Mouse (Mus musculus) urinary bladder, postnatal 36 days (tissue): ENCODE data around the gene Hdhd3.
"Not testable (repeated sequence)": the region's sequence is repeated elsewhere in the genome, so short reads cannot be mapped to it uniquely, and the experiment has no call there.

Experiments
- DNase-seq, 2 experiments: peaks; one replicate each; pipeline ENCODE4 v3.0.0; 2022; ENCODE audit warnings: low spot score in 2 of 2, mixed read lengths in 1 of 2

Gene Hdhd3

DNA sequence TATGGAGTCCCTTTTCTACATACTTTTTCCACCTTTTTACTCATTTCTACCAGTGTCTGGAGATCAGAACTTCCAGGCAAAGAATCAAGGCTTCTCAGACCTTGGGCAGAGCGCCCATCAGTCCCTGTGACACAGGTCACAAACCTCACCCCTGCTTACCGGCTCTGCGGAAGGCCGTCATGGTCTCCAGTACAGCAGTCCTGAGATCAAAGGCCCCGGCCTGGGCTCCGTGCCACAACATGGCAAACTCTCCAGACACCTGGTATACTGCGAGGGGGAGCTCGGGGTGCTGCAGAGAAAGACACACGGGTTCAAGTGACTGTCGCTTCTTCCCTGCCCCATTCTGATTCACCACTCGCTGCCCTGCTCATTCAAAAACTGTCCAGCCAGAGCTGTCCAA lies 6.7 kb upstream of the Hdhd3 start:
- DNase-seq: no peak

DNA sequence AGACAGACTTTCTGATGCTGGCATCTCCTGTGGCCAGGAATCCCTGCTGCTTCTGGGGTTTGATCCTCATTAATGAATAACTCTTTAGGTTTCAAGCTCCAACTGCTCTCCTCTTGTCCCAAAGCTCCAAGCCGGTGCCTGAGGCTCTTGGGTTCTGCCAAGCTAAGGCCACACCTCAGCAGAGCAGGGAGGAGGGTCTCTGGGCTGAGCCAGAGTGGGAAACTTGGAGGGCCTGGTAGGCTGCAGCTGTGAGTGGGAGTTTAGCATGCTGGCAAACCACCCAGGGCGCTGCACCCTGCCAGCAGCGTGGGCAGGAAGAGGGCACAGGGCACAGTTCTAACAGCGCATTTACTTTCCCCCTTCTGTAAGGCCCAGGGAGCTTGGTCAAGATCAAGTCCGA lies 5.6 kb upstream of the Hdhd3 start:
- no peak for DNase-seq

DNA sequence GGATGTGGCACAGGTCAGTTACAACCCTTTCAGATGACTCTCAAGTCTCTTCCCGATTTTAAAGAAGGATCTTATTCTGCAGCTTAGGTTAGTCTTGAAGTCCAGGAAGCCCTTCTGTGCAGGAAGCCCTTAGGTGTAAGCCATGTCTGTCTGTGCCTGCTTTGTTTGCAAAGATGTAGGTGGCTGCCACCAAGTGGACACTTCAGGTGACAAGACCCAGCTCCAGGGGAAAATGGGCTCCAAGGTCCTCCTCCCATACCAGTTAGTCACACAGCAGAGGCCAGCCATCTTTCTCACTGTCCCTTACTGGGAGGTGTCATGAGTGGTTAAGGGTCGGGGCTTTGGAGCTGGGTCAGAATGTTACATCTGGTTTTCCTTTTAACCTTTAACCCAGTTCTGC lies 3.5 kb upstream of the Hdhd3 start:
- DNase-seq: no peak

GRCm38 (mm10) chr4:62505991-62506390 lies 2.7 kb upstream of the Hdhd3 start:
- DNase-seq: no peak

- no peak for DNase-seq
These were observed 298 bp downstream of the Hdhd3 start for GRCm38 (mm10) chr4:62502969-62503368.

DNA sequence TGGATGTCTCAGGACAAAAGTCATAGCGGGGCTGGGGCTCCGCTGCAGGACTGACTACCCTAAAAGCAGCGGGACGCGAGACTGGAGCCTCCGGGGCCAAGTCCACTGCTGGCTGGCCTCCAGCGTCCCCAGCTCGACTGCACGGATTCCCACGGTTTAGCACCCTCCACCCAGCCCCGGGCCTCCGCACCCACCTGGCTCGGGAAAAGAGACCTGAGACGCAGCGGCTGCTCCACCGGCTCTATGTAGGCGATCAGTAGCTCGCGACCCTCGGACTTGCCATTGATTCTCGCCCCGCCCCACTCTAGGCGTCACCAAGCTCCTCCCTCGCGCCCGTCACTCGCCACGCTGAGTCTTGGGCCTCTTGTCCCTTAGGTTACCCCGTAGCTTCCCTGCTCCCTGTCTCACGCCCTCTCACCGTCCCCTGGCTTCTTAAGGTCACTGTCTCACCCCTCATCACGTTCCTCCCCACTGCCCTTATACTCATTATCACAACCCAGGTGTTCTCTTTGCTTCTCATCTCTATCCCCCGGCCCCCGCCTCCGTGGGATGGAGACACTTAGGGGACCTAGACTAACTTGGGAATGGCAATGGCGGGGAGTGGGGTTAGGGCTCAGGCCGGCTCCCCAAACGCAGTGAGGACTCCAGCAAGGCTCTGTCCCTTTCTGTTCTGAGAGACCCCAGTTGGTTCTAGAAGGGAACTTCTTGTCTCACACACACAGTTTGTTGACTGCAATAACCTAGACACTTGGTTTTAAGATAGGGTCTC lies 1.1 kb downstream of the Hdhd3 start:
- DNase-seq: peak; percentile 84 to 92

DNA sequence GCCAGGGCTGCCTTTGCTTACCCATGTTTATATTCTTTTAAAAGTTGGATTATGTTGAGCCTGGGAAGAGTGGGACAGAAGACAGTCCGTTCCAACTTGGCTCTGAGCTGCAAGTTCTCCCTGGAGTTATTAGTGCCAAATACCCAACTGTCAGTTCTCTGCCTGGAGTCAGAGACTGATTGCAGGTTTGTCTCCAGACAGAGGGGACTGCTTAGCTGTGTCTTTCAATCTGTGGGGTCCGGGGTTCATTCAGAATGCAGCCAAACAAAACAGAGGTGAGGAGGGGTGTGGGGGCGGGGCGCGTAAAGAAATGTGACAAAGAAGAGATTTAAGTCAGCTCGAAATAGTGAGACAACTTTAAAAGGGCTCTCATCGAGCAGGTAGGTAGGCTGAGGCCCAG lies 1.7 kb downstream of the Hdhd3 start:
- no peak for DNase-seq

GRCm38 (mm10) chr4:62500799-62501198 lies 2.5 kb downstream of the Hdhd3 start:
- DNase-seq: no peak

DNA sequence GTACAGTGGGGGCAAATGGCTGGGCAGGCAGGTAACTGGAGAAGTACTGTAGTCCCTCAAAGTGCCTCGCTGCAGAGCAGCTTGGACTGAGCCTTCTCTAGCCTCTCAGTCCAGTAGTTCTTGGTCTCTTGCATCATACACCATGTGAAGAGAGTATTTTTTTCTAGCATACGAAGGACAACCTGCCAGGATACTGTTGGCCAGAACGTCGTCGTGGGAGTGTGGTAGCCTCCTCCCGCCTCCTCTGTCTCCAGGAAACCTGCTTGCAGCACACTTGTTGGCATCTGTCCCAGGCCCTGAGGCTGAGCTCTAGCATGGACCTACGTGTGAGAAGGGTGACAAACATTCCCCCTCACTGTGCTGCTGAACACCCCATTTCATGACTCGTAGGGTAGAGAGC lies 6.5 kb downstream of the Hdhd3 start:
- DNase-seq: peak in 1 of 2 experiments; percentile 72

GRCm38 (mm10) chr4:62495946-62496345 lies 7.3 kb downstream of the Hdhd3 start:
- DNase-seq: no peak

DNA sequence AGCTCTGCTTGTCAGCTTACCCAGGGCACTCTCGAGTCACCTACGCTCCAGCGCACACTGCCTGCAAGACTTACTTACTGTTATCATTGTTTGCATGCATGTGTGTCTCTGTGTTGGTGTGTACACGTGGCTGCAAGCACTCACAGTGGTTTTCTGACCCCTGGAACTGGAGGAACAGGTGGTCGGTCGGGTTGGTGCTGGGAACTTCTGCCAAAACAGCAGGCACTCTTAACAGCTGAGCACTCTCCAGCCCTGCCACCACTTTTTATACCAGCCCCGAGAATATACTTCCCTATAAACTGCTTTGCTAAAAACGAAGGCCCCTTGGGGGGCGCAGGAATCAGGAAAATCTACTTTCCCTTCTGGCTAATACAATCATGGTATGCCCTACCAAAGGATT lies 9.0 kb downstream of the Hdhd3 start:
- DNase-seq: no peak

DNA sequence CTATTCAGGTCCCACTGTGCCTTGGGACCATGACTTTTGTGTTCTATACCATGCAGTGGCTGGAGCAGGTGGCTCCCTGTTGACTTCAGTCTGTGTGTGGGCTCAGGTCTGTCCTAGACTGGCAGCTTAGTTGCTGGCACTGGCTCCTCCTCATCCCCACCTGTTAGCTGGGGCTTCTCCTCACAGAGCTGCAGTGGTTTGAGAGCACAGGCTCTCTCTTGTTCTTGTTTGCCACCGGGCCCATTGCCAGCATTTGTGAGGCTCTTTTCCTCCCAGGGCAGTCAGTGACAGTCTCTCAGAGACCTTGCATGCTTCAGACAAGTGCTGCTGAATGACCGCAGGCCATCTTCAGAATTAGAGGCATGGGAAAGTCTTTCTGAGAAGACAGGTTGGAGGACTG lies 10.6 kb downstream of the Hdhd3 start:
- DNase-seq: no peak

DNA sequence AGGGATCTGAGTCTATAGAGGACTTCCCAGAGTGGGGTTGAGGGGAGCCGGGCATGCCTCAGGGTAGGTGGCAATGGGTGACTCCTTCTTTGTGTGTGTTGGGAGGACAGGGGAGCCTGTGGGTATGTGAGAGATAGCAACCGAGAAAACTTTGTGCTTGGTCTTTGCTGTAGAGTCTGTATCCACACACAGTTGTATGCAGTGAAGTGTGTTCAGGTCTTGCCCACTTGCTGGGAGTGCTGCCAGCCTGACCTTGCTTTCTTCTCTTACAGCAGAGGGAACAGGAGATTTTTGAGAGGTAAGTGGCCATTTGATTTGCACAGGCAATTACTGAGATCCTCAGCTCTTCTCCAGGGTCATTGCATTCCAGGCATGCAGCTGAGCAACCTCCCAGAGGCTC lies 15.4 kb downstream of the Hdhd3 start:
- DNase-seq: no peak

DNA sequence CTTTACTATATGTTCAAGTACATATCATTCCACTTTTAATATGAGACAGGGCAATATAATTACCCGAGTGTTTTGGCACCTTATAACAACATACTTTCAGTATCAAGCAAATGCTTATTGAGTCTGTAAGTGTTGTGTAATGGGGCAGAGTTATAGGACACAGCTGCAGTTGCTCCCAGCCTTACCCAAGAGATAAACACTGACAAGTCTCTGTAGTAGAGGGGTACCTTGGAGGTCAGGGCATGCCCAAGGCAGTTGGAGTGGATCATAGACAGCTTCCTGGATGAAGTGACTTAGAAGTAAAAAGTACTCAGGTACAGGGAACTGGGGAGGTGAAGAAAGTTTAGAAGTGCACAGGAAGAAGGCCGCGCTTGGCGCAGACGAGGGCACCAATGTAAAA lies 16.1 kb downstream of the Hdhd3 start:
- no peak for DNase-seq

GRCm38 (mm10) chr4:62486162-62486696 lies 17.0 kb downstream of the Hdhd3 start:
- no peak for DNase-seq

DNA sequence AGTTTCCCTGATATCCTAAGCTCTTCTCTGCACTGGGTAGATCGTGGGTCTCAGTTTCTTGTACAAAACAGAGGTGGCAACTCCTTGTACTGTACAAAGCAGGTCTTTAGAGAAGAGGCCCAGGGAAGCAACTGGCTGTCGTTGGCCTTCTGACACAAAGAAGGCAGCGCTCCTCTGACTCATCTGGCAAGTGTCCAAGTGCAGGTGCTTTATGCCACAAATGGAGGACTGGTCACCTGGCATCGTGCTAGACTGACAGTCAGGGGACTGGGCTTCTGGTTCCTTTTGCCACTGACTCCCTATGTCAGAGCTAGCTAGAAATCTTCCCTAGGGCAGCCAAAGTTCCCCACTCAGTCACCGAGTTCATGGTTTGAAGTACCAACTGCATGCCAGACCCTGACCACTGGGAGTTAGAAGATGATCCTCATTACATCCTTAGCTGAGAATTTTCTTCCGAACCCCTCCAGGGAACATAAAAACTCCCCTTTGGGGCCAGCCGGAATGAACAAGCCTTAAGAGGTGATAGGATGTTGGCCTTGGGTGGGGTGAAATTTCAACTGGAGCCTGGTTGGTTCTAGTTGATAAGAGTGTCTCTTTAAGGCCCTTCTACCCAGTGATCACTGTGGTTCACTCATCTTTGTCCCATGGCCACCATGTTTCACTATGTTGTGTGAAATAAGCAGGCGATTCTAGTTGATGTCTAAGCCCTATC lies 17.7 kb downstream of the Hdhd3 start:
- DNase-seq: peak; percentile 33 to 50

- no peak for DNase-seq
These were observed 18.3 kb downstream of the Hdhd3 start for GRCm38 (mm10) chr4:62484928-62485327.

DNA sequence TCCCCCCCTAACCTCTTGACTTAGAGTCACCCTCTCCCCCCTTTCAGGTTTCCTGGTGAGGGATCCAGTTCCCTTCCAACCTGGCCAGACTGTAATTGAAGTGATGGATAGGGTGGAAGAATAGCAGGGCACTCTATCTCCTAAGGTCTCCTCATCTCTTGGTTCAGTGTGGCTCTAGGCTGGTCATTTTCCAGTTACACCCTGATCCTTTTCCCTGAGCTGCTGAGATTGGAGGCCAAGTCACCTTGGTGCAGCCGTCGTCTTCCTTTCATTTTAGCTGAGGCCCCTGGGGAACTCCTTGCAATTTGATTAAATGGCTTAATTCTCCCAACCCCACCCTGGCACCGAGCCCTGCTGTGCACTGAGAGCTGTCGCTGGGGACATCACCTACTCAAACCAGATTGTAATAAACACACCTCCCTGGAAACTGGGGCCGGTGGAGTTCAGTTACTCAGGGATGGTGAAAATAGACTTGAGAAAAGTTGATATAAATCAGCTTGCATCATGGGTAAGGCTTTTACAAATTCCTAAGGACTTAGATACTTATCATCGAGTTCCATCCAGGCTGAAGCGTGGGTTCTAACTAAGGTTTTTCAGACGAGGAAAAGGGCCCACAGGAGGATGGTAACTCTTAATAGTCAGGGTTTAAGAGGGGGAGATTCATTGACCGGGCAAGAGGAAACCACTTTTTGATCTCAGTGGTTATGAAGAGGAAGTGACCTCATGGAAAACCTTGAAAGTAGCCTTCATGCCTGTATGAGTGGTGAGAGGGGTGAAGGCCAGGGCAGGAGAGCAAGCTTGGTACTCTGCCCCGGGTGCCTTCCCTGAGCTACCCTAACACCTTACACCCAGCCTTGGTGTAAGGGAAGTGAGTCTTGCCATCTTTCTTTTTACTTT lies 22.3 kb downstream of the Hdhd3 start:
- no peak for DNase-seq

- DNase-seq: peak; percentile 61 to 66
These were observed 23.1 kb downstream of the Hdhd3 start, which contains the start of gene Bspry for GRCm38 (mm10) chr4:62479937-62480708. Bspry (plus strand) TSS chr4:62480053.

DNA sequence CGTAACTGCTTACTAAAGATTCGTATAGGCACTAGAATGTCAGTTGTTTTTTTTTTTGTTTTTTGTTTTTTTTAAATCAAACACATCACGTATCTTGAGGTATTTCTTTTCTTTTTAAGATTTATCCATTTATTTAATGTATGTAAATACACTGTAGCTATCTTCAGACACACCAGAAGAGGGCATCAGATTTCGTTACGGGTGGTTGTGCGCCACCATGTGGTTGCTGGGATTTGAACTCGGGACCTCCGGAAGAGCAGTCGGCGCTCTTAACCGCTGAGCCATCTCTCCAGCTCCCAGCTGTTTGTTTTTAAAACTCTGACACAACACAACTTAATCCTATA lies 23.7 kb downstream of the Hdhd3 start:
- DNase-seq: not testable (repeated sequence)

- no peak for DNase-seq
These were observed 25.6 kb downstream of the Hdhd3 start for GRCm38 (mm10) chr4:62477542-62478244.
